Mouse (Mus musculus) heart, postnatal 0 days (tissue): Measurements from ENCODE around the gene AI854703.

Experiments used
- CTCF ChIP-seq: IDR thresholded peaks from 2 replicates; pipeline ENCODE4 v1.5.1; 2016; ENCODE audit warnings: antibody characterized with exemption, control low read depth, low read depth
- EP300 ChIP-seq: IDR thresholded peaks from 2 replicates; pipeline ENCODE4 v1.6.1; 2016; ENCODE audit warnings: antibody characterized with exemption, low read depth

GRCm38 (mm10) chr6:48628808-48629660 is 2.5 kb downstream of the AI854703 start:
- no peak for TF ChIP-seq CTCF
- TF ChIP-seq EP300 = no peak
